9 mouse cellular contexts compared by ENCODE assay signal in genomic region chrX:104200388-104200735, GRCm38 (mm10). TPM values are rescaled to one million over a fixed set of nuclear protein-coding genes. Genes with fewer than 3 reads are reported as not detected.
DNase-seq lines count a peak whose midpoint lies in the region; ATAC-seq and TF ChIP-seq lines count a peak whose summit lies in the region.
"Had no signal": no experiment of that assay in that cellular context is flagged by ENCODE, and none has a peak within 500 bp of the region (broad histone marks: within the 10 kb centered on the region; RNA-seq: fewer than 3 reads in every experiment).

No protein-coding gene starts in this region.

- H3K9ac ChIP-seq in forebrain, embryonic 12.5 days = peak overlapping the region; percentile 71
- 0 out of 2 replicates have a peak overlapping the region, but pooled peaks have one; percentile 3 for H3K9ac ChIP-seq in intestine, postnatal 0 days (ENCODE audit: low read depth, low read length)
- no peak overlapping the region for H3K9ac ChIP-seq in liver, embryonic 14.5 days (replicated peaks)

- peak overlapping the region; percentile 30 for H3K4me3 ChIP-seq in erythroblast, embryonic 14.5 days (replicated peaks)
- H3K4me3 ChIP-seq in forebrain, embryonic 12.5 days (replicated peaks) = peak overlapping the region; percentile 54
- H3K4me3 ChIP-seq in intestine, postnatal 0 days (ENCODE audit: low read depth, low read length) = peak overlapping the region; percentile 46
- peak overlapping the region; percentile 2 to 38; a peak in 2 of 4 replicates for H3K4me3 ChIP-seq in liver, embryonic 14.5 days (ENCODE audit: insufficient read depth in 1 of 2, low read depth in 2 of 2, low read length in 2 of 2)
- H3K4me3 ChIP-seq: myocyte had no signal

- TF ChIP-seq EP300 in liver, embryonic 14.5 days (IDR thresholded peaks at IDR 0.05; ENCODE audit: low read depth) = no peak

- no peak for ATAC-seq in erythroblast, adult 5-6 weeks (replicated peaks; ENCODE audit: low FRiP score, poor library complexity, severe bottlenecking)
- ATAC-seq in forebrain, embryonic 12.5 days (ENCODE audit: low FRiP score) = peak; percentile 64
- peak; percentile 51 for ATAC-seq in intestine, postnatal 0 days
- no peak for ATAC-seq in liver, embryonic 14.5 days (ENCODE audit: insufficient read depth)

- H3K9me3 ChIP-seq in erythroblast, embryonic 14.5 days (ENCODE audit: control insufficient read depth, low read length) = peaks cover 19% of the 10 kb centered on the region
- H3K9me3 ChIP-seq in forebrain, embryonic 12.5 days = 0 out of 2 replicates have a peak, but pooled peaks cover 3% of the 10 kb centered on the region
- no peaks in the 10 kb centered on the region for H3K9me3 ChIP-seq in intestine, postnatal 0 days (ENCODE audit: control insufficient read depth)
- H3K9me3 ChIP-seq in liver, embryonic 14.5 days (ENCODE audit: control insufficient read depth, low read length) = no peaks in the 10 kb centered on the region

- 24% methylated on average over 31 of the region's 37 CpGs for WGBS in forebrain, embryonic 12.5 days
- WGBS in intestine, postnatal 0 days = 21% methylated on average over 10 of the region's 37 CpGs
- WGBS in liver, embryonic 14.5 days (ENCODE audit: insufficient replicate concordance) = 24% methylated on average over 20 of the region's 37 CpGs

- no peak for TF ChIP-seq CTCF in intestine, postnatal 0 days (IDR thresholded peaks at IDR 0.05; ENCODE audit: low read depth)
- TF ChIP-seq CTCF in liver, embryonic 14.5 days (IDR thresholded peaks at IDR 0.05; ENCODE audit: low read depth) = no peak

- H3K27me3 ChIP-seq in erythroblast, embryonic 14.5 days (ENCODE audit: control insufficient read depth) = peaks cover 72% of the 10 kb centered on the region
- H3K27me3 ChIP-seq in forebrain, embryonic 12.5 days = peaks cover 42% of the 10 kb centered on the region
- peaks cover 20% of the 10 kb centered on the region for H3K27me3 ChIP-seq in intestine, postnatal 0 days (replicated peaks; ENCODE audit: control insufficient read depth, insufficient read depth, low read length)
- H3K27me3 ChIP-seq in liver, embryonic 14.5 days (ENCODE audit: control insufficient read depth, insufficient read depth, low read length) = peaks cover 48% of the 10 kb centered on the region

- H3K36me3 ChIP-seq in erythroblast, embryonic 14.5 days (ENCODE audit: control insufficient read depth) = no peaks in the 10 kb centered on the region
- H3K36me3 ChIP-seq in forebrain, embryonic 12.5 days (replicated peaks) = no peaks in the 10 kb centered on the region
- H3K36me3 ChIP-seq in intestine, postnatal 0 days (ENCODE audit: control insufficient read depth, insufficient read depth) = no peaks in the 10 kb centered on the region
- no peaks in the 10 kb centered on the region for H3K36me3 ChIP-seq in liver, embryonic 14.5 days (replicated peaks; ENCODE audit: control insufficient read depth, insufficient read depth, low read depth)

- H3K4me1 ChIP-seq in erythroblast, embryonic 14.5 days (ENCODE audit: control insufficient read depth) = no peaks in the 10 kb centered on the region
- H3K4me1 ChIP-seq in forebrain, embryonic 12.5 days = no peaks in the 10 kb centered on the region
- no peaks in the 10 kb centered on the region for H3K4me1 ChIP-seq in intestine, postnatal 0 days (replicated peaks; ENCODE audit: control insufficient read depth, insufficient read depth, low read length)
- no peaks in the 10 kb centered on the region for H3K4me1 ChIP-seq in liver, embryonic 14.5 days (replicated peaks; ENCODE audit: control insufficient read depth in 2 of 2, insufficient read depth in 2 of 2, low read length in 1 of 2)

- peak overlapping the region; percentile 89 for H3K27ac ChIP-seq in forebrain, embryonic 12.5 days
- H3K27ac ChIP-seq in intestine, postnatal 0 days (ENCODE audit: low read depth, low read length) = no peak overlapping the region
- no peak overlapping the region for H3K27ac ChIP-seq in liver, embryonic 14.5 days

- H3K4me2 ChIP-seq in forebrain, embryonic 12.5 days = peak overlapping the region; percentile 65
- peak overlapping the region; percentile 74 for H3K4me2 ChIP-seq in intestine, postnatal 0 days (replicated peaks; ENCODE audit: low read depth)
- peak overlapping the region; percentile 53 for H3K4me2 ChIP-seq in liver, embryonic 14.5 days (ENCODE audit: low read depth)

- peak; percentile 45 for DNase-seq in R1 (ENCODE audit: low read depth, low spot score)
- DNase-seq in liver, embryonic 14.5 days (ENCODE audit: low read depth in 3 of 3, low spot score in 3 of 3) = no peak
- peak; percentile 32 for DNase-seq in right cerebral cortex, postnatal 14 days
- no peak for DNase-seq in spleen, adult 12 weeks (ENCODE audit: low spot score)

RNA-seq across cellular contexts. Expression of gene Nexmif, which starts 0.6 kb away (rescaled TPM):
- not detected in 2 replicates for polyA plus RNA-seq in erythroblast, embryonic 14.5 days (2012)
- total RNA-seq in erythroblast, adult 5-6 weeks (2015; ENCODE audit: low replicate concordance) = not detected in 2 replicates
- total RNA-seq in erythroblast, adult 5-6 weeks (2017; ENCODE audit: low replicate concordance) = under 0.01 TPM in 1 of 2 replicates, not detected in the other
- 4.0 and 4.1 TPM in 2 replicates for polyA plus RNA-seq in forebrain, embryonic 12.5 days (2016; fragmentation: Nextera tagmentation; extraction: Ambion mirVana)
- polyA plus RNA-seq in intestine, postnatal 0 days (2015; fragmentation: Nextera tagmentation; extraction: Ambion mirVana) = 0.27 and 0.30 TPM in 2 replicates
- polyA plus RNA-seq in liver, embryonic 14.5 days (2012; rRNA removed) = under 0.01 and 0.01 TPM in 2 replicates
- polyA plus RNA-seq in liver, embryonic 14.5 days (2014; fragmentation: Nextera tagmentation; extraction: Ambion mirVana) = not detected in 2 replicates
- polyA plus RNA-seq: myocyte had no signal

Comparison
In these comparisons a context has a peak if more than half of its experiments do, and no peak if none do; other contexts are left out.
1. ATAC-seq: peak in forebrain, embryonic 12.5 days (single experiment) and intestine, postnatal 0 days (single experiment); none in erythroblast, adult 5-6 weeks (single experiment) and liver, embryonic 14.5 days (single experiment).
2. DNase-seq: peak in R1 (single experiment) and right cerebral cortex, postnatal 14 days (single experiment); none in liver, embryonic 14.5 days (0 of 3) and spleen, adult 12 weeks (single experiment).
3. Peak in every context shown above with its lines, with median percentiles within 50 percentile points of each other: H3K4me3 ChIP-seq and H3K4me2 ChIP-seq.